Mouse (Mus musculus): ENCODE results near the gene Gm17409. TPM values are rescaled to one million over a fixed set of nuclear protein-coding genes. Genes with fewer than 3 reads are reported as not detected.

The Gm17409 gene
- not detected for total RNA-seq (2021)
- polyA plus RNA-seq (2012; rRNA removed) = not detected in 2 replicates
- long read RNA-seq = 0 reads

DNA sequence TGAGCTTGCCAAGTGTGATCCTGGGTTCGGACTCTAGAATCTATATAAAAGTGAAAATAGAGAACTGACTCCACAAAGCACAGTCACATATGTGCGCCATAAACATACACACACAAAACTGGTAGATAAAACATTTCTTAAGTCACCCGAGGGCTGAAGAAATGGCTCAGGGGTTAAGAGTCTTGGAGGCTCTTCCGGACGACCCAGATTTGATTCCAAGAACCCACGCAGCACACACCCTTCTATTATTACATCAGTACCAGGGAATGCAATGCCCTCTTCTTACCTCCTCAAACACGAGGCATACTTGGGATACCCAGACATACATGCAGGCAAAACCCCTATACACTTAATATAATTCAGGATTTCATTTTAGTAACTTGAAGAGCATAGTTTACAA, at the start of gene Gm17409:
Gm17409 (plus strand) TSS at position 301 of the 400 bp plus-strand sequence.
- DNase-seq = no peak

DNA sequence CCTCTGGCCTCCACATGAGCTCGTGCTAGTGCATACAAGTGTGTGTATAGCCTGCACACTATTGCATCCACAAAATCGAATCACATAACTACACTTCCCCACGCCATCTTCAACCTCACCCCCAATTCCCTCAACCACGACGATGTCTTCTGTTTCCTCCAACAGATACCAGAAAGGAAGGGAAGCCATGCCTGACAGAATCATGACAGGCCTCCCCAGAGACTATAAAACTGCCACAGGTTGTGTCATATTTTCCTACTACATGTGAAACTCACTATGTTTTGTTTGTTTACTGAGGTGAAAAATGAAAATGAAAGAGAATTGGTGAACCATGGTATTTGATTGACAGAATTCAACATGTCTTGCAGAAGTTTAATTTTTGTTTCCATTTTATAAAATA, 46.6 kb upstream of the Gm17409 start:
- no peak for DNase-seq

DNA sequence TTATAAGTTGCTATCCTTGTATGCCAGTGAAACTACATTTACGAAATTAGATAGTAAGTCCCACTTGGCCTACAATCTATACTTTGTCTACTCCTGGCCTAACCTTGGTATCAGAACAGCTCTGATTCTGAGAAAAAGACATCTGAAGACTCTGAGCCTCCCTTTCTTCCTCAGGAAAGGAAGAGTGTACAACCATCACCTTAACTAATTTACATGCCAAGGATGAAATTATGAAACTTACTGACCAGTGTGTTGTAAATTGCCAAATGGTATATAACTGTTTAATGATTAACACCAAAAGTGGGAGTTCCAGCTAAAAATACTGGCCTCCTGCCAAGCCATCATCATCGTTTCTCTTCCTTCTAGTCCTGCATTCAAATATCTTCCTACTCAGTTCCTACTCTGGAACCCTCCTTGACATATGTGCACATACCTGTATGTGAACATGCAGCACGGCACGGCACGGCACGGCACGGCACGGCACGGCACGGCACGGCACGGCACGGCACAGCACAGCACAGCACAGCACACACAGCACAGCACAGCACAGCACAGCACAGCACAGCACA, 44.4 kb upstream of the Gm17409 start:
- DNase-seq = no peak

DNA sequence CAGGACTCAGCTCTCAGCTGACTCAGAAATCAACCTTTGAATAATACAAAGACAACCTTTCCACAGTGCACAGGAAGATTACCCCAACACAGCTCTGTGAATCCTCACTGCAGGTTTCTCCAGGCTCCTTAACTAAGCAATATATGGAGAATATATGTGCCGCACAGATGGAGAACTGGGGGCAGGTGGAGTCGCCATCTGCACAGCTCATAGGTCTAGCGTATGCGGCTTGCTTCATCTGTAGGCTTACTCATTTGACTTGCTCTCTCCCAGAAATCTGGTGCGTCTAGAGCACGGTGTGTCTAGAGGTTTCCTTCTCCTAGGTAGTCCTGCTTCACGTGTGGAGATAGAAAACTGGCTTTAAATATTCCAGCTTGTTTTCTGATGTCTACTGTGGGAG, 37.7 kb upstream of the Gm17409 start:
- no peak for DNase-seq

DNA sequence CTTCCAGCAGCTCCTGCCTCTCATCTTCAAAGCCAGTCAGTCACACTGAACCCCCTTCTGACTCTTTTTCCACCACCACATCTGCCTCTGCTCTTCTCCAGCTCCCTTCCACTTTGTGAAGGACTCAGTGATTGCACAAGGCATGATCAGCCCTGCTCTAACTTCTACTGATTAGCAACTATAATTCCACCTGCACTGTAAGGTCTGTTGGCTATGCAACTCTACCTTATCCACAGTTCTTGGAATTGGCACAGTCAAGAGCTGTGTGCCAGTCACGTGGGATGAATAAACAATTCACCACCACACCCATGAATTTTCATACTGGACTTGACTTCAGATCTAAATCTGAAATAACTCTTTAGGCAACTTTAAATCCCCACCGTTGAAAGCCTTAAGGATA, 36.6 kb upstream of the Gm17409 start:
- DNase-seq = no peak

DNA sequence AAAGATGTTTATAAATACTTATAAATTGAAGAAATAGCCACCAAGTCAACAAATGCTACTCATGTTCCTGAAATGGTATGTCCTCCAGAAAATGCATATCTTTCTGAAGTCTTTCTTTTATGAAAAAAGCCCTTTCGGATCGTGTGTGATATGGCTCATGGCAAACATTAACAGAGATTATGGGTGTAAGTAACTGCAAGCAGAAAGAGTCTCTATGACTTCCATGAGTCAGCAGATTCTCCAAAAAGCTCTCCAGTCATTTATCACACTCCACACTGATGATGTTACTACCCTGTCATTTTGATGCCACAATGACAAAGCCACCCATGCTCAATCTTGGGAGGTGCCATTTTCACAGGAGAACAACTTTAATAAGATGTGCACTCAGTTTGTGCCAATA, 35.5 kb upstream of the Gm17409 start:
- DNase-seq = no peak

DNA sequence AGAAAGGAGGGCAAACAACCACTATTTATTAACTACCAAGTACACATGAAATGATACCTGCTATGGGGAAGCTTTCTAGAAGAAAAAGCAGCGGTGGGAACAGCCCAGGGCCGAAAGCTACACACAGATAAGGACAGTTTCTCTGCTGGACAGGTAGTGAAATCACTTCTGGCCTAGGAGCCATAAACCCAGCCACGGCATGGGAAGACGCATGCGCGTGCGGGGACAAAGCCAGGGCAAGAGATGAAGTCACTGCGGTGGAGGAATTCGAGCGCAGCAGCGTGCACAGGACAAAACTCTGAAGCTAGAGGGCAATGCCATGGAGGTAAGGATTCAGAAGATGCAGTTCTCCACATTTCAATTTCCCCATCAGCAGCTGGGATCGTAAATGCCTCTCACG, 34.4 kb upstream of the Gm17409 start:
- DNase-seq = no peak

DNA sequence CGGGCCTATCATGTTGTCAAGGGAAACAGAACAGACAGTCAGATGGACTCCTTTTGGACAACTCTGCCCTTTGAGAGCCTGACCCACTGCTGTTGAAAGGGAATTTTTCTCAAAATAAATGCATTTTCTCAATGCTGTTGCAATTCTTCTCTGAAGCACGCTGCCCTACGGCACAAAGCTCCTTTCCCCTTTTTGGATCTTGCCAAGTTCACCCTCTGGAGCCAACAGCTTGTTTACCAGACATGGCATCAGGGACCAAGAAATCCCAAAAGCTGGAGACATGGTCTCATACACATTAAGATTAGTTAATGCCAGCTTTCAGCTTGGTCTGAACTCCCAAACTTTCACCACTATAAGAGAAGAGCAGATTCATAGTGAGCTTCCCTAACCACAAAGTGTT, 33.0 kb upstream of the Gm17409 start:
- no peak for DNase-seq

DNA sequence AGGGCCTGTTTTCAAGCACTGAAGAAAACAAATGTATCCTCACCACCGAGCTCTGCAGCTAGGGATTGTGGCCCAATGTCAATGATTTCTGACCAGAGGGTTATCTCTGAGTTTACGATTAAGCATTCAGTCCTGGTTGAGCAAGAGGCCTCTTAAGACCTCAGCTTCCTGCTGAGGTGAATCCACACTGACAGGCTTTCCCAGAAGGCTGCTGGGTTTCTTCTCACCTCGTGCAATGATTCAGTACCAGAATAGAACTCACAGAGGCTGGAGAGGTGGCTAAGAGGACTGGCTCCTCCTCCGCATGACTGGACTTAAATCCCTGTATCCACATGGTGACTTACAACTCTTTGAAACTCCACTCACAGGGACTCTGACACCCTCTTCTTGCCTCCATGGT, 26.8 kb upstream of the Gm17409 start:
- no peak for DNase-seq

DNA sequence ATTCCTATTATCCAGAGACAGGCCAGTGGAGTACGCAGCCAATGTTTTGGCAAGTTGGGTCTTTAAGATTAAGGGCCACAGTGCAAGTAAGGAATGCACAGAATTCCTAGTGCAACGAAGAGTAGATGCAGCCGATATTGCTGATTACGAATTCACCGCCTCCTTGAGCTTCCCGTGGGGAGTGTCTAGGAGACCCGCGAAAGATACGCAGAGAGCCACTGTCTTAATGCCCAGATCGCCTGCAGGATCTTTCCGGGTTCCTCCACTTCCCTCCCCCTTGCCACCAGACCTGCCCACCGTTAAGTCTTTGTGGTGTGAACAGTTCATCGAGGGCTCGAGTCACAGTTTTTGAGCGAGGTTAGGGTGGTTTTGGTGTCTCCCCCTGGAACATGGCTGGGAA, 22.9 kb upstream of the Gm17409 start:
- no peak for DNase-seq

DNA sequence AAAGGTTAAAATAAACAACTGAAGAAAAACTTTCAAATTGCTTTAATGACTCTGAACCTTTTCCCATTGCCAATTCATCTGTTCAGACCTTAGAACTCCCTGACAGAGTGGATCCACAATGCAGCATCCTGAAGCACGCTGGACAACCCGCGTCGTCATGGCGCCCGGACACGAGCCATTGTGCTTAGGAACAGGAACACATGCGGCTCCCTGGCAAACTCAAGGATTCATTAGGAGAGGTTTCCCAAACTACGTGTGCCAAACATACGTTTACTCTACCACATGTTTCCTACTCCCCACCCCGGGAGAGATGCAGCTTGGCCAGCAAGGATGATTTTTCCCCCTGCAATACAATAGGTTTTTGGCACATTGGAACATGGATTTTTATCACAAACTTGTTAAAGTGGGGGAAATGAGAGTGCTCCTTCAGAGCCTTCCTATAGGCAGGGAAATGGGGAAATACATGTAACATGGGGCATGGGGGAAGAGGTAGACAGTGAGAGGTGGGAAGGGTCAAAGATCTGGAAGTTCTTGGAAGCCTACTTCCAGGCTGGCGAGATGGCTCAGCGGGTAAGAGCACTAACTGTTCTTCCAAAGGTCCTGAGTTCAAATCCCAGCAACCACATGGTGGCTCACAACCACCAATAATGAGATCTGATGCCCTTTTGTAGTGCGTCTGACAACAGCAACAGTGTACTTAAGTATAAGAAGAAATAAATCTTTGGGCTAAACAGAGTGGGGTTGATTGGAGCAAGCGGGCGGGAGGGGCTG, 15.6 kb upstream of the Gm17409 start:
- no peak for DNase-seq

DNA sequence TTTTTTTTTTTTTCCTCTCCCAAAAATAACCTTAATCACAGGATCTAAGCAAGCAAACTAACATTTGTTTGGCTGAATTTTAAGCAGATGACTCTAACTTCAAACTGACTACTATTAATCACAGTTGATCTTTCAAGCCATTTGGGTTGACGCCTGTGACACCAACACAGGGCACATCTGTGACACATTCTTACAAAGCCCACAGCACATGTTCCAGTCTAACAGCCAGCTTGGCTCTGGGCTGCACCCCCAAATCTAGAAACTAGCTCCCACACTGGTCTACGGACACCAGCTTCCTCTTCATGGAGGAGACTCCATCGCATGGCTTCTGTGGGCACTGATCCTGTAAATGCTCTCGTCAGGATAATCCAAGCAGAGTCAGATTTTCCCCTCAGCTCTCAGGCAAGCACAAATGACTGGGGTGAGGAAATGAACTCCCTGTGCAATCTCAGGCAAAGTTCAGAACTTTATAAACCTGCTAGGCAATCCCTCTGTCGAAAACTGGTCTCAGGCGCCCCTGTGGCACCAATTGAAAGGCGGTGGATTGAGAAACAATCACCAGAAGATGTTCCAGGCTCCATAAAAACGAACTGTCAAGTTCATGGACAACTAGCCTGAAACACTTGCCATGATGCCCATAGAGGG, 13.0 kb upstream of the Gm17409 start:
- peak; percentile 42 for DNase-seq

DNA sequence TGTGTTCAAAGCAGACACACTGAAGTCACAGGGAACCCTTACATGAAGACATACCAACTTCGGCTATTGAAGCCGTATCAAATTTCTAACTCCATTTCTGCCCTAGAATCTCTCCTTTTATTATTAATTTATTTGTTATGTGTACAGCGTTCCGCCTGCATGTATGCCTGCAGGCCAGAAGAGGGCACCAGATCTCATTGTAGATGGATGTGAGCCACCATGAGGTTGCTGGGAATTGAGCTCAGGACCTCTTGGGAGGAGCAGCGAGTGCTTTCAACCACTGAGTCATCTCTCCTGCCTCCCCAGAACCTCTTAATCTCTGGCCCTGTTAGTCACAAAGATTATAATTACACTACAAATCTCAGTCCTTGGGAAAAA, 12.4 kb upstream of the Gm17409 start:
- no peak for DNase-seq

DNA sequence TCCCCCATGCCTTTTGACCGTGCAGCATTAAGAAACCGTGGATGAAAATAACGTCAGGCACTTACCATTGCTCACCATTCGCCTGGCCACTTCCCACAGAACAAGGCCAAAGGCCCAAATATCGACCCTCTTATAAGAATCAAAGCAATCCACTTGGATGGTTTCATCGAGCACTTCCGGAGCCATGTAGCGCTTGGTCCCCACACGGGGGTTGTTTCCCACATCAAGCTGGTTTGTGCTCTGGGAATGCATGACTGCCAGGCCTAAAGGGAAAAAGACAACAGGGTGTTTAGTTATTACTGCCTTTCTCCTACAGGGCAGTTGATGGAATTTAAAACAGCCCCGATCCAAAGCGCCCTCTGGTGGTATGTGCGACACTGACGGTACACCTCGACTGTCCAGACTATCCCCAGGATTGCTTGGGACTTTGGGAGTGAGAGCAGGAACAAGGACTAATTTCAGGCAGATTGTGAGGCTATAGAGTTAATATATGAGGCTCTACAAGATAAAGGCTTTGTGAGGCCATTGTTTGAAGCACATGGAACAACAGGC, 11.0 kb upstream of the Gm17409 start:
- DNase-seq = peak; percentile 65

DNA sequence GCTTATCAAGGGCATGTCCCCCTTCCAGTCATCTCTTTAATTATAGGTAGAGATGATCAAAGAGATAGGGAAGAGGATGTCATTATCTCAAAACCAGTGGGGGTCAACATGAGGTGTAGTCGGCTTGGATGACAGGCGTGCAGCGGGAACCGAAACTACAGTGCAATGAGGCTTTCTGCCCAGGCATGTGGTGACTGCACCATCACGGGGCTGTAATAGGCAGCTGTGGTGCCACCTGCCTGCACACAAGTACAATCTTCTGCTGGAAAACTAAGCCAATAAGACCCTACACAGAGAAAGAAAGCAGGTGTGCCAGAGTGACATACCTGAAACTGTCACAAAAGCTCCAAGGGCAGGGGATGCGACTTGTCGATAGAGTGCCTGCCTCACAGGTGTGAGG, 374 bp downstream of the Gm17409 start:
- no peak for DNase-seq

DNA sequence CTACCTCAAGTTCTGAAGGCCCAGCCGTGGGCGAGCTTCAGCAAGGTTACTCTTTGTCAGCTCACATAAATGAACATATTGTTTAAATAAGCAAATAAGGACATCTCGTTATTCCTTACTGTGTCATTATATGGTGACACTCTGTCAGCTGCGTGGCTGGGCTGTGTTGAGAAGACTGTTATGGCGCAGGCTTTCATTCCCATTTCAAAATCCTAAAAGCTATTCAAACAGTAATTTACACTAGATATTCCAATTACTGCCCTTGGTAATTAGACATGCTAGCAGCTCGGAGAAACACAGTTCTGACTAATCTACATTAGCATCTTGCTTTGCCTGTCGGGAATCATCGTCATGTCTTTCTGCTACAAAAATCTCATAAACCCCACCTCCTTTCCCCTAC, 5.7 kb downstream of the Gm17409 start:
- DNase-seq = no peak

DNA sequence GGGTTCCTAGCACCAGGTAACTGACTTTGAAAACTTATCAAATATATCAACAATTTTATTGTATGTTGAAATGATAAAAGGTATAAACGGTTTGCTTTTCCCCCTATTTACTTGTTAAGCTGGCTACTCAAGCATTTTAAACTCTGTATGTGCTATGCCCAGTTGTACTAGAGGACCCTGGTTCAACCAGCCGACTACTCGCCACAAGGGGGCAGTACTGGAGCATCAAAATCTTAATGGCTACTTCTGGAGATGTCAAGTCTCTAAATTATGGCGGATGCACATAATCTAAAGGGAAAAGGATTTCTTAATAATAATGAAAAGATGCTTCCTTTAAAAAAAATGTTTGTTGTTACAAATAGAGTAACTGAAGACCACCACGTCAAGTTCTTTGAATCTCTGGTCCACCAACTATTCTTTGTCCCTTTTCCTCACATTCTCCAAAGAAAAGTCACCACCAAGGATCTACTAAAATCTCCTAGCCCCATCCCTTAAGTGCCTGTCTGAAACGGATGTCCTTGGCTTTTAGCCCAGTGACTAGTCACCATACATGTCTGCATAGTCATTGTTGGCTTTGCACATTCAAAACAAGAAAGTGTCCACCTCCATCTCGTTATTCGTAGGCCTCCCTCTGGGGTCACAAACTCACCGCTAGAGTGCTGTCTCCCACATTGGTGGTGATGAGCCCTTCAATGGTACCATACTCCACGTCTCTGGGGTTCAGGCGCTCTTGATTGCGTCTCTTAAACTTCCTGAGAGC, 7.2 kb downstream of the Gm17409 start:
- DNase-seq = peak; percentile 85

DNA sequence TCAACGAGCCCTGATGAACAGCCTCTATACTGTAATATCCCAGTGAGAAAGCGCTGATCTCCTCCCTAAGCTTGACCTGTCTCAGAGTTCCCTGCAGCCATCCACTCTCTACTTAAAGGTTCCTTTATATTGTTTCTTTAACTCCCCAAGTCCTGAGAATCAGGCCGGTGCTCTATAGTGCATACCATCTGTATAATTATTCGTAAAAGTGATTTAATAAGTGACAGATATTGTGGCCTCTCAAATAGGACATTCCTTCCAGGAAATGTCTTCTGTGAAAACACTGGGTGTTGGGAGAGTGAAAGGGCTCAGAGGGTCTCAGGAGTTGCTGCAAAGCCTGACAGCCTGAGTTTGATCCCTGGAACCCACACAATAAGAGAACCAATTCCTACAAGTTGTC, 8.2 kb downstream of the Gm17409 start:
- DNase-seq = no peak

DNA sequence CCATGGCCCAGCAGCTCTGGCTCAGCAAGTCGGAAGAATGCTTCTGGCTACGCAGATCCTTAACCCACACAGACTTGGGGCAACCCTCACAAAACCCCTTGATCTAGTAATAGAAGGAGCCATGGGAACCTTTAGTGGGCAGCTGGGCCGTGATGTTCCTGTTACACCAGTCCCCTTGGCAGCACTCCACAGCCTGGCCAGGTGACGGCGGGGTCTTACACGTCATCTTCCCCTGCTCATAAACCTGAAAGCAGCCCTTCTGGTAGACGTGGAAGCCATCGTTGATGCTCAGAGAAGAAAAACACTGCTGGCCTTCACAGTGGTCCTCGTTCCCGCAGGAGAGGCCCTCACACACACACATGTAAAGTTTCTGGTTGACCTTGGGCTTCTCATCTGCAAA, 9.6 kb downstream of the Gm17409 start:
- no peak for DNase-seq

DNA sequence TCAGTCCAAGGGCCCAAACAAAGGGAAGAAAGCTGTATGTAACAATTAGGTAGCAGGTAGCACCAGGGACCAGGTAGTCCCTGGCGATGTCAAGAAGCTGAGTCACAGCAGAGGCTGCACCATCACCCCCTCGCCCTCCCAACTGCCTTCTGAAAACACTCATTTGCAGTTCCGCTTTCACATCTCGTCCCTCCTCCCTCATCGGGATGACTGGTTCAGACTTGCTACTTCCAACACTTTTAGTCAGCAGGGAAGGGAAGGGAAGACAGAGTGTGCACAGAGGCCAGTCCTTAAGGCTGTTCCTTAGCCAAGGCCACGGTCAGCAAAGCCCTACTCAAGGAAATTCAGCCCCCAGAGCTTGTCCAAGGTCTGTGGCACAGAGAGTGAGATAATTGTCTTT, 10.8 kb downstream of the Gm17409 start:
- peak; percentile 44 for DNase-seq

DNA sequence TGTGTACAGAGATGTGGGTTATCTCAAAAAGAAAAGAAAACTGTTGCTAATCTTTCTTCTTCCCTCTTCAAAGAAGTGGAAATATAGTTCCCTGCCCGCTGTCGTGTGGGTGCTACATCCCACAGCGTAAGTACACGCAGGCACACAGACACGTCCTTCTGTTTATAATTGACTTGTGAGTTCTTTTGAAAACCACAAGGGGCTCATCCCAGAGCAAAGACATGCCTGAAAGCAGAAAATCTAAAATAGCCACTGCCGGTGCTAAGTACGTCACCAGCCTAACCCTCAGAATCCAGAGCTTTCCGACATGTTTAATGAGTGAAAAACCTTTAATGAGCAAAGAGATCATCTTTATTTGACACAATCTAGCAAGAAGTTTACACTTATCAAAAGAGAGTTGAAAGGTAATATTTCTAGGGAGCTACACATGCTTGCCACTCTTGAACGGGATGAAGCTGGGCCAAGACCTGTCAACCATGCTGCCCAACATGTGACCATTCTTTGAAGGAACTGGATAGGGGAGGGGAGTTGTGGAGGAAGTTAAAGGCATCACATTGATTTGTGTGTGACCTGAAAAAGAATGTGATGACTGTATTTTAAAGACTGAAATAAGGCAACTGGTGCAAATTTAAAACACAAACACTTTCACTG, 11.7 kb downstream of the Gm17409 start:
- DNase-seq = no peak
